Mouse (Mus musculus) hindbrain, embryonic 16.5 days (tissue): Measurements from ENCODE around the gene Cenps. TPM values are rescaled to one million over a fixed set of nuclear protein-coding genes. Genes with fewer than 3 reads are reported as not detected.
"Not testable (repeated sequence)": the region's sequence is repeated elsewhere in the genome, so short reads cannot be mapped to it uniquely, and the experiment has no call there.

Experiments
- ATAC-seq: fragments of 200-750 bp; cut with Nextera tagmentation; 2 replicates; pipeline ENCODE4 v1.8.0; 2017; ENCODE audit warnings: moderate TSS enrichment, moderate library complexity
- H3K27ac ChIP-seq: fragments of 300-500 bp; sonication (generic); 2 replicates; pipeline ENCODE4 v1.5.1; 2014; ENCODE audit warnings: low read depth, mild to moderate bottlenecking, control low read depth, low read length, moderate library complexity
- H3K27me3 ChIP-seq: fragments of 300-500 bp; sonication (generic); replicated peaks from 2 replicates; pipeline ENCODE4 v1.6.1; 2014; ENCODE audit warnings: low read length; ENCODE audit not compliant: control insufficient read depth, insufficient read depth
- H3K36me3 ChIP-seq: fragments of 300-500 bp; sonication (generic); 2 replicates; pipeline ENCODE4 v1.6.1; 2014; ENCODE audit warnings: mild to moderate bottlenecking, low read length, moderate library complexity, mixed read lengths; ENCODE audit not compliant: control insufficient read depth, insufficient read depth
- H3K4me1 ChIP-seq: fragments of 300-500 bp; sonication (generic); 2 replicates; pipeline ENCODE4 v1.6.1; 2014; ENCODE audit warnings: low read depth, low read length; ENCODE audit not compliant: control insufficient read depth, insufficient read depth
- H3K4me2 ChIP-seq: fragments of 300-500 bp; sonication (generic); 2 replicates; pipeline ENCODE4 v1.6.1; 2014; ENCODE audit warnings: mild to moderate bottlenecking, low read length, control low read depth, moderate library complexity
- H3K4me3 ChIP-seq: fragments of 300-500 bp; sonication (generic); 2 replicates; pipeline ENCODE4 v1.5.1; 2014; ENCODE audit warnings: mild to moderate bottlenecking, low read length, control low read depth, moderate library complexity
- H3K9ac ChIP-seq: fragments of 300-500 bp; sonication (generic); 2 replicates; pipeline ENCODE4 v1.6.1; 2014; ENCODE audit warnings: low read depth, mild to moderate bottlenecking, control low read depth, low read length, moderate library complexity
- H3K9me3 ChIP-seq: fragments of 300-500 bp; sonication (generic); 2 replicates; pipeline ENCODE4 v1.6.1; 2014; ENCODE audit warnings: mild to moderate bottlenecking, low read length, moderate library complexity; ENCODE audit not compliant: control insufficient read depth
- WGBS: fragments of 180-500 bp; shearing (Covaris S2); extraction: QIAGEN DNeasy Blood & Tissue Kit; methylation state at CpG from one replicate; pipeline ENCODE4 v1.1.7; 2014; 5-methylcytosine and 5-hydroxymethylcytosine counted together
- polyA plus RNA-seq: library from polyadenylated mRNA; unstranded; fragments of >200 nt; fragmentation: Nextera tagmentation; extraction: Ambion mirVana; gene quantifications from 2 replicates; pipeline ENCODE4 v1.2.1, GENCODE M21; 2015

Gene Cenps
- polyA plus RNA-seq, 1 experiment from 2014 or later: 18.9 TPM

- Histone ChIP-seq H3K9ac (no peak overlapping the region), H3K9me3 (no peaks in the 10 kb centered on the region), H3K4me1 (peaks cover 8% of the 10 kb centered on the region), H3K27ac (no peak overlapping the region), H3K36me3 (peaks cover 2% of the 10 kb centered on the region; the same call in 1 of the 2 replicates), H3K4me2 (no peak overlapping the region), H3K27me3 (no peaks in the 10 kb centered on the region), H3K4me3 (no peak overlapping the region)
- 90% methylated on average over 21 of the region's 21 CpGs for whole genome bisulfite sequencing
- ATAC-seq: no peak
Measured at GRCm38 (mm10) chr4:149131789-149132565, 5.5 kb downstream of the Cenps start.

GRCm38 (mm10) chr4:149131021-149131752, 6.2 kb downstream of the Cenps start:
- peaks cover 2% of the 10 kb centered on the region; the same call in 1 of the 2 replicates for H3K36me3 ChIP-seq
- ATAC-seq: no peak
- H3K9ac ChIP-seq: no peak overlapping the region
- no peak overlapping the region for H3K27ac ChIP-seq
- 87% methylated on average over 23 of the region's 23 CpGs for WGBS
- no peak overlapping the region for H3K4me3 ChIP-seq
- H3K4me1 ChIP-seq: no peaks in the 10 kb centered on the region
- H3K4me2 ChIP-seq: no peak overlapping the region
- no peaks in the 10 kb centered on the region for H3K9me3 ChIP-seq
- no peaks in the 10 kb centered on the region for H3K27me3 ChIP-seq

GRCm38 (mm10) chr4:149128467-149128866, 9.0 kb downstream of the Cenps start:
- Histone ChIP-seq H3K9ac (no peak overlapping the region), H3K4me3 (no peak overlapping the region), H3K4me2 (no peak overlapping the region), H3K27me3 (no peaks in the 10 kb centered on the region), H3K4me1 (no peaks in the 10 kb centered on the region), H3K27ac (no peak overlapping the region), H3K36me3 (peaks cover 2% of the 10 kb centered on the region; the same call in 1 of the 2 replicates), H3K9me3 (no peaks in the 10 kb centered on the region)
- WGBS: 87% methylated on average over 18 of the region's 18 CpGs
- no peak for ATAC-seq

GRCm38 (mm10) chr4:149126663-149127062, 10.8 kb downstream of the Cenps start, which contains the start of gene Cort:
Gene Cort, minus strand, starts transcription at chr4:149126763.
- ATAC-seq: no peak
- WGBS: 90% methylated on average over 11 of the region's 11 CpGs
- no peaks in the 10 kb centered on the region for H3K27me3 ChIP-seq
- H3K4me3 ChIP-seq: no peak within 1 kb of the TSS
- H3K36me3 ChIP-seq: peaks cover 1% of the 10 kb centered on the region; the same call in 1 of the 2 replicates
- H3K27ac ChIP-seq: no peak within 1 kb of the TSS
- H3K4me1 ChIP-seq: no peaks in the 10 kb centered on the region
- H3K4me2 ChIP-seq: no peak within 1 kb of the TSS
- H3K9me3 ChIP-seq: no peaks in the 10 kb centered on the region
- no peak within 1 kb of the TSS for H3K9ac ChIP-seq

GRCm38 (mm10) chr4:149126115-149126509, 11.3 kb downstream of the Cenps start:
- no peaks in the 10 kb centered on the region for H3K9me3 ChIP-seq
- WGBS: 77% methylated on average over 6 of the region's 6 CpGs
- no peak overlapping the region for H3K4me3 ChIP-seq
- peaks cover 2% of the 10 kb centered on the region; the same call in 1 of the 2 replicates for H3K36me3 ChIP-seq
- H3K27ac ChIP-seq: no peak overlapping the region
- no peaks in the 10 kb centered on the region for H3K27me3 ChIP-seq
- no peak for ATAC-seq
- H3K4me2 ChIP-seq: no peak overlapping the region
- H3K4me1 ChIP-seq: no peaks in the 10 kb centered on the region
- no peak overlapping the region for H3K9ac ChIP-seq

GRCm38 (mm10) chr4:149125341-149126114, 11.9 kb downstream of the Cenps start:
- Histone ChIP-seq H3K4me3 (no peak overlapping the region), H3K27me3 (no peaks in the 10 kb centered on the region), H3K36me3 (peaks cover 4% of the 10 kb centered on the region; the same call in 1 of the 2 replicates), H3K4me1 (no peaks in the 10 kb centered on the region), H3K4me2 (no peak overlapping the region), H3K9ac (no peak overlapping the region), H3K9me3 (no peaks in the 10 kb centered on the region), H3K27ac (no peak overlapping the region)
- no peak for ATAC-seq
- WGBS: 38% methylated on average over 11 of the region's 11 CpGs

GRCm38 (mm10) chr4:149123432-149123831, 14.0 kb downstream of the Cenps start:
- no peak overlapping the region for H3K9ac ChIP-seq
- no peaks in the 10 kb centered on the region for H3K4me1 ChIP-seq
- no peak overlapping the region for H3K4me2 ChIP-seq
- ATAC-seq: no peak
- no peaks in the 10 kb centered on the region for H3K9me3 ChIP-seq
- no peaks in the 10 kb centered on the region for H3K27me3 ChIP-seq
- no peak overlapping the region for H3K4me3 ChIP-seq
- peaks cover 11% of the 10 kb centered on the region for H3K36me3 ChIP-seq
- H3K27ac ChIP-seq: no peak overlapping the region
- WGBS: 79% methylated on average over 5 of the region's 5 CpGs

GRCm38 (mm10) chr4:149119978-149120562, 17.4 kb downstream of the Cenps start:
- H3K9me3 ChIP-seq, H3K27ac ChIP-seq, H3K4me1 ChIP-seq, H3K27me3 ChIP-seq, H3K4me2 ChIP-seq, H3K9ac ChIP-seq, ATAC-seq, H3K4me3 ChIP-seq: not testable (repeated sequence)
- peaks cover 18% of the 10 kb centered on the region for H3K36me3 ChIP-seq
- WGBS: 89% methylated on average over 12 of the region's 12 CpGs
